Mouse (Mus musculus) megakaryocyte, embryonic 14.5 days (primary cell): ENCODE data around the gene Rassf3.

Experiments
- FLI1 ChIP-seq: IDR thresholded peaks from 2 replicates; pipeline ENCODE4 v1.6.1; 2012; ENCODE audit warnings: low read length, inconsistent platforms, mixed read lengths
- GATA1 ChIP-seq: IDR thresholded peaks from 3 replicates; pipeline ENCODE4 v1.6.1; 2012; ENCODE audit warnings: mixed read lengths, low read length, inconsistent platforms, borderline replicate concordance

DNA sequence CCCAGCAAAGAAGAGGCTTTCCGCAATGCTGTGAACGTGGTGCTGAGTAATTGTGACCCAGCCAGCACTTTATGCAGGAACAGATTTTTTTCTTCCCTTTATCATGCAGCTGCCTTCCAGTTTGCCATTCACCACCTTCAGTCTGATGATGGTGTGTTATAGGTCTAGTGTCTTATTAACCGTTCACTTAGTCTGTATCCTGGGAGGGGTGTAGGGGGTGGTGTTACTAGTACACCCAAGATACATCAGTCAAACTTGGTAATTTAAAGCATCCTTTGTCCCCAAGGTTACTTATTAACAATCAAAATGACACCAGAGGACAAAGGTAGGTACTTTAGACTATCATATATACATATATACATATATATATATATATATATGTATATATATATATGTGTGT, 51.7 kb downstream of the Rassf3 start:
- no peak for TF ChIP-seq GATA1
- TF ChIP-seq FLI1 = no peak
